Mouse (Mus musculus) lung, embryonic 15.5 days (tissue): ENCODE data around the gene Defa22. TPM values are rescaled to one million over a fixed set of nuclear protein-coding genes. Genes with fewer than 3 reads are reported as not detected.
"Not testable (repeated sequence)": the region's sequence is repeated elsewhere in the genome, so short reads cannot be mapped to it uniquely, and the experiment has no call there.

Experiments
- ATAC-seq: fragments of 200-750 bp; cut with Nextera tagmentation; 2 replicates; pipeline ENCODE4 v1.8.0; 2017; ENCODE audit warnings: moderate number of reproducible peaks, borderline replicate concordance; ENCODE audit not compliant: low FRiP score, low TSS enrichment; ENCODE audit errors: extremely low read depth
- H3K27ac ChIP-seq: fragments of 300-500 bp; sonication (generic); 2 replicates; pipeline ENCODE4 v1.5.1; 2015; ENCODE audit warnings: moderate library complexity, mild to moderate bottlenecking, inconsistent platforms
- H3K27me3 ChIP-seq: fragments of 300-500 bp; sonication (generic); 2 replicates; pipeline ENCODE4 v1.6.1; 2015; ENCODE audit warnings: inconsistent platforms
- H3K36me3 ChIP-seq: fragments of 300-500 bp; sonication (generic); 2 replicates; pipeline ENCODE4 v1.6.1; 2015; ENCODE audit warnings: inconsistent platforms
- H3K4me1 ChIP-seq: fragments of 300-500 bp; sonication (generic); 2 replicates; pipeline ENCODE4 v1.6.1; 2015; ENCODE audit warnings: inconsistent platforms
- H3K4me2 ChIP-seq: fragments of 300-500 bp; sonication (generic); 2 replicates; pipeline ENCODE4 v1.6.1; 2015; ENCODE audit warnings: inconsistent platforms, mild to moderate bottlenecking, moderate library complexity
- H3K4me3 ChIP-seq: fragments of 300-500 bp; sonication (generic); 2 replicates; pipeline ENCODE4 v1.5.1; 2015; ENCODE audit warnings: mild to moderate bottlenecking, inconsistent platforms
- H3K9ac ChIP-seq: fragments of 300-500 bp; sonication (generic); 2 replicates; pipeline ENCODE4 v1.6.1; 2015; ENCODE audit warnings: inconsistent platforms
- H3K9me3 ChIP-seq: fragments of 300-500 bp; sonication (generic); 2 replicates; pipeline ENCODE4 v1.6.1; 2016; ENCODE audit warnings: inconsistent platforms
- WGBS: fragments of 180-500 bp; shearing (Covaris S2); methylation state at CpG from one replicate; pipeline ENCODE4 v1.1.7; 2015; 5-methylcytosine and 5-hydroxymethylcytosine counted together
- polyA plus RNA-seq: library from polyadenylated mRNA; unstranded; fragments of >200 nt; fragmentation: Nextera tagmentation; extraction: Ambion mirVana; gene quantifications from 2 replicates; pipeline ENCODE4 v1.2.1, GENCODE M21; 2015

Defa22 gene
- polyA plus RNA-seq, result not detected in 2 replicates

DNA sequence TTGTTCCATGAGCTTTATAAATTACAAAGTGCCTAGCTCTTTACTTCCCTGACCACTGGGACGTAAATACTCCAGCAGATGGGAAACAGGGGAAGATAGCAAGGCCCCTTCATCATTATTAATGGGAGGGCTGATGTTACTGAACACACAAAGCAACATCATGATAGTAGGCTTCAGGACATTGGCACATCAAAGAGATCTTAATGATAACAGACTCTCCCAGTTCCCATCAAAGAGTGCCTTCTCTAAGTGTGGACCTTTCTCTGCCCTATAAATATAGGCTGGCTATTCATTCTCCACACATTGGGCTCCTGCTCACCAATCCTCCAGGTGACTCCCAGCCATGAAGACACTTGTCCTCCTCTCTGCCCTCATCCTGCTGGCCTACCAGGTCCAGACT, at the start of gene Defa22:
Gene Defa22 (plus strand): TSS at position 301 of the 400 bp plus-strand sequence.
- WGBS, result no CpG with 5 or more reads among the region's 1 CpGs
- ATAC-seq, H3K4me1 ChIP-seq, H3K9me3 ChIP-seq, H3K27me3 ChIP-seq, H3K4me2 ChIP-seq, H3K36me3 ChIP-seq, H3K27ac ChIP-seq, H3K4me3 ChIP-seq, H3K9ac ChIP-seq: not testable (repeated sequence)

DNA sequence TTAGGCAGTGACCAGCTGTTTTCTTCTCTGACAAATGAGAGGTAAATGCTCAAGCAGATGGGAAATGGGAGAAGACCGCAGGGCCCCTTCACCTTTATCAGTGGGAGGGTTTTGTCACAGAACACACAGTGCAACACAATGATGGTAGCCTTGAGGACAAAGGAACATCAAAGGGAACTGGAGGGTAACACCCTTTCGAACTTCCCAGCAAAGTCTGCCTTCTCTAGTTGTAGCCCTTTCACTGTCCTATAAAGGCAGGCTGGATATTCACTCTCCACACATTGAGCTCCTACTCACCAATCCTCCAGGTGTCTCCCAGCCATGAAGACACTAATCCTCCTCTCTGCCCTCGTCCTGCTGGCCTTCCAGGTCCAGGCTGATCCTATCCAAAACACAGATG, 27.7 kb upstream of the Defa22 start, which contains the start of gene Defa30:
Gene Defa30 (plus strand): TSS at position 301 of the 400 bp plus-strand sequence.
- H3K4me1 ChIP-seq, H3K4me3 ChIP-seq, H3K4me2 ChIP-seq, H3K9me3 ChIP-seq, H3K27ac ChIP-seq, H3K36me3 ChIP-seq, H3K9ac ChIP-seq, ATAC-seq, H3K27me3 ChIP-seq: not testable (repeated sequence)
- 39% methylated on average over 3 of the region's 3 CpGs for WGBS

DNA sequence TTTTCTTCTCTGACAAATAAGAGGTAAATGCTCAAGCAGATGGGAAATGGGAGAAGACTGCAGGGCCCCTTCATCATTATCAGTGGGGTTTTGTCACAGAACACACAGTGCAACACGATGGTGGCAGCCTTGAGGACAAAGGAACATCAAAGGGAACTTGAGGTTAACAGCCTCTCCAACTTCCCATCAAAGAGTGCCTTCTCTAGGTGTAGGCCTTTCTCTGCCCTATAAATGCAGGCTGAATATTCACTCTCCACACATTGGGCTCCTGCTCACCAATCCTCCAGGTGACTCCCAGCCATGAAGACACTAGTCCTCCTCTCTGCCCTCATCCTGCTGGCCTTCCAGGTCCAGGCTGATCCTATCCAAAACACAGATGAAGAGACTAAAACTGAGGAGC, 29.2 kb downstream of the Defa22 start, which contains the start of gene Defa31:
Gene Defa31 (plus strand): TSS at position 301 of the 400 bp plus-strand sequence.
- ATAC-seq, H3K9ac ChIP-seq, H3K4me1 ChIP-seq, H3K9me3 ChIP-seq, H3K27ac ChIP-seq, H3K36me3 ChIP-seq, H3K4me2 ChIP-seq, H3K27me3 ChIP-seq, H3K4me3 ChIP-seq: not testable (repeated sequence)
- WGBS, result no CpG with 5 or more reads among the region's 1 CpGs

DNA sequence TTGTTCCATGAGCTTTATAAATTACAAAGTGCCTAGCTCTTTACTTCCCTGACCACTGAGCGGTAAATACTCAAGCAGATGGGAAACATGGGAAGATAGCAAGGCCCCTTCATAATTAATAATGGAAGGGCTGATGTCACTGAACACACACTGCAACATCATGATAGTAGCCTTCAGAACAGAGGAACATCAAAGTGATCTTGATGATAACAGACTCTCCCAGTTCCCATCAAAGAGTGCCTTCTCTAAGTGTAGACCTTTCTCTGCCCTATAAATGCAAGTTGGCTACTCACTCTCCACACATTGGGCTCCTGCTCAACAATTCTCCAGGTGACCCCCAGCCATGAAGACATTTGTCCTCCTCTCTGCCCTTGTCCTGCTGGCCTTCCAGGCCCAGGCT, 39.2 kb downstream of the Defa22 start, which contains the start of gene Gm15293:
Gene Gm15293 (plus strand): TSS at position 301 of the 400 bp plus-strand sequence.
- not testable (repeated sequence) for H3K4me3 ChIP-seq, H3K4me1 ChIP-seq, H3K9me3 ChIP-seq, H3K27ac ChIP-seq, H3K4me2 ChIP-seq, H3K36me3 ChIP-seq, H3K9ac ChIP-seq, ATAC-seq, H3K27me3 ChIP-seq
- whole genome bisulfite sequencing, result no CpG with 5 or more reads among the region's 1 CpGs

Other genes starting within 250 kb of the Defa22 start
- gene Gm6040, start 240.2 kb upstream of the Defa22 start, polyA plus RNA-seq, result not detected in 2 replicates
- gene AY761185, start 217.6 kb upstream of the Defa22 start, polyA plus RNA-seq, result not detected in 2 replicates
- not detected in 2 replicates for gene Defa21, start 136.7 kb upstream of the Defa22 start, polyA plus RNA-seq
- gene Defa23, start 107.2 kb upstream of the Defa22 start, polyA plus RNA-seq, result not detected in 2 replicates
- not detected in 2 replicates for gene Defa35, start 97.2 kb upstream of the Defa22 start, polyA plus RNA-seq
- not detected in 2 replicates for gene Defa25, start 77.8 kb upstream of the Defa22 start, polyA plus RNA-seq
- not detected in 2 replicates for gene Gm14851, start 66.2 kb upstream of the Defa22 start, polyA plus RNA-seq
- not detected in 2 replicates for gene Defa30, start 27.6 kb upstream of the Defa22 start, polyA plus RNA-seq
- not detected in 2 replicates for gene Defa31, start 29.3 kb downstream of the Defa22 start, polyA plus RNA-seq
- gene Gm15293, start 39.3 kb downstream of the Defa22 start, polyA plus RNA-seq, result not detected in 2 replicates
- not detected in 2 replicates for gene Gm15292, start 87.5 kb downstream of the Defa22 start, polyA plus RNA-seq
- not detected in 2 replicates for gene Defa27, start 153.3 kb downstream of the Defa22 start, polyA plus RNA-seq
- not detected in 2 replicates for gene Defa29, start 164.7 kb downstream of the Defa22 start, polyA plus RNA-seq
- not detected in 2 replicates for gene Defa2, start 216.2 kb downstream of the Defa22 start, polyA plus RNA-seq
- not detected in 2 replicates for gene Defa33, start 229.5 kb downstream of the Defa22 start, polyA plus RNA-seq